7 mouse cellular contexts compared by ENCODE assay signal in genomic region chr7:78086566-78087008, GRCm38 (mm10).
DNase-seq lines count a peak whose midpoint lies in the region; ATAC-seq lines count a peak whose summit lies in the region.

No protein-coding gene starts in this region.

- intact Hi-C loops in heart, postnatal 36 days (cut with DNase I), result no loop called here

- H3K27me3 ChIP-seq in heart, embryonic 16.5 days (ENCODE audit: control insufficient read depth, insufficient read depth, low read length), result no peaks in the 10 kb centered on the region
- H3K27me3 ChIP-seq in embryonic facial prominence, embryonic 12.5 days, result no peaks in the 10 kb centered on the region
- no peaks in the 10 kb centered on the region for H3K27me3 ChIP-seq in hindbrain, embryonic 13.5 days
- H3K27me3 ChIP-seq in lung, embryonic 16.5 days (ENCODE audit: control insufficient read depth, insufficient read depth, low read depth, low read length), result no peaks in the 10 kb centered on the region

- WGBS in heart, embryonic 16.5 days, result 40% methylated on average over 4 of the region's 4 CpGs
- 55% methylated on average over 4 of the region's 4 CpGs for WGBS in embryonic facial prominence, embryonic 12.5 days
- WGBS in hindbrain, embryonic 13.5 days, result 63% methylated on average over 4 of the region's 4 CpGs
- 32% methylated on average over 4 of the region's 4 CpGs for WGBS in lung, embryonic 16.5 days

- no peak overlapping the region for H3K4me3 ChIP-seq in heart, embryonic 16.5 days (ENCODE audit: low read length)
- H3K4me3 ChIP-seq in embryonic facial prominence, embryonic 12.5 days, result no peak overlapping the region
- no peak overlapping the region for H3K4me3 ChIP-seq in hindbrain, embryonic 13.5 days
- H3K4me3 ChIP-seq in lung, embryonic 16.5 days (ENCODE audit: low read length), result no peak overlapping the region

- ATAC-seq in heart, embryonic 16.5 days (replicated peaks; ENCODE audit: extremely low read depth, insufficient read depth, low FRiP score), result no peak; the same call in 1 of the 2 replicates
- no peak for ATAC-seq in embryonic facial prominence, embryonic 12.5 days (ENCODE audit: insufficient number of reproducible peaks, insufficient read depth, low FRiP score, low TSS enrichment)
- ATAC-seq in hindbrain, embryonic 13.5 days (ENCODE audit: low FRiP score), result peak; percentile 39; the same call in 1 of the 2 replicates
- peak; percentile 58 for ATAC-seq in lung, embryonic 16.5 days (ENCODE audit: low read depth)

- H3K4me1 ChIP-seq in heart, embryonic 16.5 days (ENCODE audit: control insufficient read depth, insufficient read depth, low read length), result no peaks in the 10 kb centered on the region; the same call in 1 of the 2 replicates
- H3K4me1 ChIP-seq in embryonic facial prominence, embryonic 12.5 days, result peaks cover 6% of the 10 kb centered on the region; the same call in 1 of the 2 replicates
- H3K4me1 ChIP-seq in hindbrain, embryonic 13.5 days (replicated peaks), result peaks cover 10% of the 10 kb centered on the region; the same call in 1 of the 2 replicates
- peaks cover 11% of the 10 kb centered on the region for H3K4me1 ChIP-seq in lung, embryonic 16.5 days (replicated peaks; ENCODE audit: control insufficient read depth, insufficient read depth, low read length)

- H3K9me3 ChIP-seq in heart, embryonic 16.5 days (replicated peaks; ENCODE audit: control insufficient read depth, low read length), result no peaks in the 10 kb centered on the region
- H3K9me3 ChIP-seq in embryonic facial prominence, embryonic 12.5 days, result no peaks in the 10 kb centered on the region
- H3K9me3 ChIP-seq in hindbrain, embryonic 13.5 days, result no peaks in the 10 kb centered on the region
- no peaks in the 10 kb centered on the region for H3K9me3 ChIP-seq in lung, embryonic 16.5 days (ENCODE audit: control insufficient read depth, low read length)

- no peak overlapping the region for H3K9ac ChIP-seq in heart, embryonic 16.5 days (ENCODE audit: low read length)
- no peak overlapping the region for H3K9ac ChIP-seq in embryonic facial prominence, embryonic 12.5 days
- H3K9ac ChIP-seq in hindbrain, embryonic 13.5 days, result no peak overlapping the region
- H3K9ac ChIP-seq in lung, embryonic 16.5 days (ENCODE audit: low read length), result no peak overlapping the region

- H3K27ac ChIP-seq in heart, embryonic 16.5 days (ENCODE audit: low read length), result no peak overlapping the region
- H3K27ac ChIP-seq in embryonic facial prominence, embryonic 12.5 days, result 0 out of 2 replicates have a peak overlapping the region, but pooled peaks have one; percentile 23
- no peak overlapping the region; the same call in 1 of the 2 replicates for H3K27ac ChIP-seq in hindbrain, embryonic 13.5 days
- H3K27ac ChIP-seq in lung, embryonic 16.5 days (ENCODE audit: low read length), result no peak overlapping the region

- DNase-seq in heart, postnatal 36 days, result no peak
- no peak for DNase-seq in spleen, postnatal 14 days (ENCODE audit: low spot score in 2 of 2)
- DNase-seq in adrenal gland, postnatal 10 days, result no peak

- H3K4me2 ChIP-seq in heart, embryonic 16.5 days (ENCODE audit: low read depth, low read length), result peak overlapping the region; percentile 8; the same call in 1 of the 2 replicates
- no peak overlapping the region for H3K4me2 ChIP-seq in embryonic facial prominence, embryonic 12.5 days (replicated peaks)
- peak overlapping the region; percentile 4; the same call in 1 of the 2 replicates for H3K4me2 ChIP-seq in hindbrain, embryonic 13.5 days
- no peak overlapping the region for H3K4me2 ChIP-seq in lung, embryonic 16.5 days (ENCODE audit: low read depth, low read length)

- no peaks in the 10 kb centered on the region for H3K36me3 ChIP-seq in heart, embryonic 16.5 days (ENCODE audit: control insufficient read depth, insufficient read depth)
- H3K36me3 ChIP-seq in embryonic facial prominence, embryonic 12.5 days, result no peaks in the 10 kb centered on the region
- H3K36me3 ChIP-seq in hindbrain, embryonic 13.5 days, result no peaks in the 10 kb centered on the region
- no peaks in the 10 kb centered on the region for H3K36me3 ChIP-seq in lung, embryonic 16.5 days (ENCODE audit: control insufficient read depth, insufficient read depth, low read length)

Comparison
In these comparisons a context has a peak if more than half of its experiments do, and no peak if none do; other contexts are left out.
1. ATAC-seq: peak in hindbrain, embryonic 13.5 days (single experiment) and lung, embryonic 16.5 days (single experiment); none in heart, embryonic 16.5 days (single experiment) and embryonic facial prominence, embryonic 12.5 days (single experiment).
2. H3K4me2 ChIP-seq: peak in heart, embryonic 16.5 days (single experiment) and hindbrain, embryonic 13.5 days (single experiment); none in embryonic facial prominence, embryonic 12.5 days (single experiment) and lung, embryonic 16.5 days (single experiment).